Mouse (Mus musculus) ES-Bruce4 (cell line): Measurements from ENCODE around the gene Ccsap.
A peak's percentile ranks its signal among the peaks of the same experiment; 100 is the strongest.

Source experiments
- CTCF ChIP-seq: IDR thresholded peaks from one replicate; pipeline ENCODE4 v1.8.1; 2011; ENCODE audit warnings: low read depth, low read length
- EP300 ChIP-seq: IDR thresholded peaks from 2 replicates; pipeline ENCODE4 v1.6.1; 2011; ENCODE audit warnings: low read depth, low read length; ENCODE audit not compliant: insufficient read depth
- POLR2A ChIP-seq: IDR thresholded peaks from one replicate; pipeline ENCODE4 v1.8.1; 2011; ENCODE audit warnings: low read length; ENCODE audit not compliant: insufficient read depth

GRCm38 (mm10) chr8:123800867-123801266 lies 59.1 kb downstream of the Ccsap start:
- TF ChIP-seq POLR2A (no peak), CTCF (peak; percentile 56), EP300 (no peak)
